Mouse (Mus musculus): ENCODE data around the gene Slc51a. TPM values are rescaled to one million over a fixed set of nuclear protein-coding genes. Genes with fewer than 3 reads are reported as not detected.

The Slc51a gene
- polyA plus RNA-seq (2014; fragmentation: Illumina TruSeq; extraction: RNeasy Lipid Tissue Mini Kit (QIAGEN cat#74804); ENCODE audit: low read depth, low replicate concordance) = not detected

DNA sequence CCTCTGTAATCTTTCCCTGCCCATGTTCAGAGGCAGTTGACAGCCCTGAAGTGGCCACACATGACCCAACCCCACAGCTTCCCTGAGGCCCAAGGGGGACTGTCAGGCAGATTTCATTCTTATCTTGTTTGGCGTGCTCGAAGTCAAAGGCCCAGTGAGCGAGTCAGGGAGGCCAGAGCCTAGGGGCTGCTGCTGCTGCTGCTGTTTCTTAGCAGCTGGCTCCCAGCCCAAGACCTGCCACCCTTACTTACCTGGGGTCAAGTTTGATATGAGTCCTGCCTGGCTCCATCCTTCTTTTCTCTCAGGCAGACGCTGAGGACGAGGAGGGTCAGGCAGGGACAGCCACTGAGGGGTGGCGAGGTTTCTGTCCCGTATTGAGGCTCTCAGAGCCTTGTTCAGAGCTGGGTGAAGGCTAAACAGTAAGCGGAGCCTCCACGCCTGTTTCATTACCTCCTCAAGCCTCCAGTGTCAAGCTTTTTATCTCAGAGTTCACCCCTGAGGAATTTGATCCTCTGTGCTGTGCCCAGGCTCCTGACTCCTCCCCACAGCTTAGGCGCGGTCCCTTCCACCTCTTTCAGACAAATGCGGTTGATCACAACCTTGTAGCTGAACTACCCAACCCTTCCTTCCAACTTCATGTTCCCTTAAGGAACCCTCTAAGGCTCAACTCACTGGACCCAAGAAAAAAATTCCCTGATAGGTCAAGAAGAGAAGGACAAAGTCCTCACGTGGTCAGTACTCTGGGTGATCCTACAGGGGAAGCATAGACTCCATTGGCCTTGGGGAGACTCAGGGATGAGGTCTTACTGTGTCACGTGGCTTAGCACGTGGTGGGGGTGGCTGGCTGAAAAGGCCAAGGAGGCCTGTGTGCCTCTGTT, at the start of gene Slc51a:
TSS of gene Slc51a (minus strand) at position 646 of the 878 bp plus-strand sequence.

DNA sequence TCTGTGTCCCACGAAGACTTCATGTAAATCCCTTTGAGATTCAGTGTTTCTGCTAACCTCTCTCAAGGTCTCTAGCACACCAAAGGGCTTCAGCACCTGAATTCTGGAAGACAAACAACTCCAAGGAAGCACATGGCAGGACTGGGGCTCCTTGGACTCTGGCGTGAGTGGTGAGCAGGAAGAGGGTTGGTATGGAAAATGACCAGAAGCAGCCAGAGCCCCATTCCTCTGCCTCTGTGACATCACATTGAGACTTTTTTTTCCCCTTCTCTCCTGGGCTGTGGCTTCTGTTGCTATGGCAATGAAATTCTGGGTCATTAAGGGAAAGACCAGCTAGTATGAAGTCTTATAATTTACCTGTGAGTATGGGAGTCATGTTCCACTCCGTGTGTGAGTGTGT, 8.3 kb upstream of the Slc51a start, which contains the start of gene Zdhhc19:
TSS of gene Zdhhc19 (plus strand) at position 301 of the 400 bp plus-strand sequence.

DNA sequence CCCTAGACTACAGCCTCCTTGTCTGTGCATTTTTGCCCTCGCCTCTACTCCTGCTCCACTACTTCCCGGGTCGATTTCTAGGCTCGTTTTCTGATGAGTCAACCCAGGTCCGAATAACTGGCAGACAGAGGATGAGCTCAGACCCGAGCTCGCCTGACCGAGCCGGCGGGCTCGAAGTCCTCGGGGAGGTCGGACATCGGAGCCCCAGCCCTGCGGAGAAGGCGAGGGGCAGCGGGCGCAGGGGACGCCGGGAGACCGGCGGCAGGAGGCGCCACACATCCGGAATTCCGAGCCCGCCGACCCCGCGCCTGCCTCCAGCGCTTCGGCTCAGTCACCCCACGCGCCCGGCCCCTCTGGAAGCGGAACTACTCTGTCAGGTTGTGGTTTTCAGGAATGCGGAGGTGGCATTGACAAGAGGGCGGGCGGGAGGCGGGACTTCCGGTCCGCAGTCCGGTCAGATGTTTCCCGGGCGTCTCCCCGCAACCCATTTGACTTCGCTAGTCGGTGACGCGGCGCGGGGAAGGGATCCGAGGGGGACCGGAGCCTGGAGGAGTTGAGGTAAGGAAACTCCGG, 57.1 kb downstream of the Slc51a start, which contains the start of gene Pcyt1a:
TSS of gene Pcyt1a (plus strand) at position 448 of the 573 bp plus-strand sequence.

Other genes with a start within 250 kb of the Slc51a start
- 10.3 TPM for gene Fbxo45, start 240.7 kb downstream of the Slc51a start, polyA plus RNA-seq (2014; fragmentation: Illumina TruSeq; extraction: RNeasy Lipid Tissue Mini Kit (QIAGEN cat#74804); ENCODE audit: low read depth, low replicate concordance)
- gene Wdr53, start 240.7 kb downstream of the Slc51a start, polyA plus RNA-seq (2014; fragmentation: Illumina TruSeq; extraction: RNeasy Lipid Tissue Mini Kit (QIAGEN cat#74804); ENCODE audit: low read depth, low replicate concordance) = 32.9 TPM
- 0.14 TPM for gene Smco1, start 216.4 kb downstream of the Slc51a start, polyA plus RNA-seq (2014; fragmentation: Illumina TruSeq; extraction: RNeasy Lipid Tissue Mini Kit (QIAGEN cat#74804); ENCODE audit: low read depth, low replicate concordance)
- 44.4 TPM for gene Rnf168, start 210.4 kb downstream of the Slc51a start, polyA plus RNA-seq (2014; fragmentation: Illumina TruSeq; extraction: RNeasy Lipid Tissue Mini Kit (QIAGEN cat#74804); ENCODE audit: low read depth, low replicate concordance)
- 41.1 TPM for gene Ubxn7, start 155.6 kb downstream of the Slc51a start, polyA plus RNA-seq (2014; fragmentation: Illumina TruSeq; extraction: RNeasy Lipid Tissue Mini Kit (QIAGEN cat#74804); ENCODE audit: low read depth, low replicate concordance)
- gene Tm4sf19, start 87.4 kb downstream of the Slc51a start, polyA plus RNA-seq (2014; fragmentation: Illumina TruSeq; extraction: RNeasy Lipid Tissue Mini Kit (QIAGEN cat#74804); ENCODE audit: low read depth, low replicate concordance) = 0.28 TPM
- gene Tctex1d2, start 68.2 kb downstream of the Slc51a start, polyA plus RNA-seq (2014; fragmentation: Illumina TruSeq; extraction: RNeasy Lipid Tissue Mini Kit (QIAGEN cat#74804); ENCODE audit: low read depth, low replicate concordance) = 396 TPM
- gene Pcyt1a, start 57.0 kb downstream of the Slc51a start, polyA plus RNA-seq (2014; fragmentation: Illumina TruSeq; extraction: RNeasy Lipid Tissue Mini Kit (QIAGEN cat#74804); ENCODE audit: low read depth, low replicate concordance) = 62.2 TPM
- gene Zdhhc19, start 8.4 kb upstream of the Slc51a start, polyA plus RNA-seq (2014; fragmentation: Illumina TruSeq; extraction: RNeasy Lipid Tissue Mini Kit (QIAGEN cat#74804); ENCODE audit: low read depth, low replicate concordance) = 15.5 TPM
- 33.7 TPM for gene Tfrc, start 121.0 kb upstream of the Slc51a start, polyA plus RNA-seq (2014; fragmentation: Illumina TruSeq; extraction: RNeasy Lipid Tissue Mini Kit (QIAGEN cat#74804); ENCODE audit: low read depth, low replicate concordance)
- 0.90 TPM for gene Tnk2, start 156.0 kb upstream of the Slc51a start, polyA plus RNA-seq (2014; fragmentation: Illumina TruSeq; extraction: RNeasy Lipid Tissue Mini Kit (QIAGEN cat#74804); ENCODE audit: low read depth, low replicate concordance)
- 11.9 TPM for gene Muc4, start 248.0 kb upstream of the Slc51a start, polyA plus RNA-seq (2014; fragmentation: Illumina TruSeq; extraction: RNeasy Lipid Tissue Mini Kit (QIAGEN cat#74804); ENCODE audit: low read depth, low replicate concordance)

All from testis, adult 10 weeks (tissue).